Mouse (Mus musculus) MEL (cell line): ENCODE results near the gene Avpr2. TPM values are rescaled to one million over a fixed set of nuclear protein-coding genes. Genes with fewer than 3 reads are reported as not detected.

Experiments used
- DNase-seq: peaks from one replicate; pipeline ENCODE4 v3.0.0; 2011; ENCODE audit warnings: low read depth, low spot score
- H3K27ac ChIP-seq: 2 replicates; pipeline ENCODE4 v1.5.1; 2012; ENCODE audit warnings: low read depth, mild to moderate bottlenecking, control low read depth, low read length, moderate library complexity; ENCODE audit not compliant: control insufficient read depth
- H3K27me3 ChIP-seq, 2 experiments: fragments of 150-350 bp in 1 of 2; sonication (generic) in 1 of 2; 2 replicates each; pipeline ENCODE4 v1.6.1; 2012; ENCODE audit warnings: low read length in 2 of 2, mild to moderate bottlenecking in 2 of 2, improper control_type of control experiment in 1 of 2, moderate library complexity in 1 of 2; ENCODE audit not compliant: insufficient read depth in 2 of 2, control insufficient read depth in 1 of 2
- H3K36me3 ChIP-seq, 2 experiments: 2 replicates each; pipeline ENCODE4 v1.6.1; 2012 to 2014; ENCODE audit warnings: low read length in 2 of 2, improper control_type of control experiment in 1 of 2, inconsistent platforms in 1 of 2, mild to moderate bottlenecking in 1 of 2; ENCODE audit not compliant: insufficient read depth in 2 of 2, control insufficient read depth in 1 of 2
- H3K4me1 ChIP-seq, 2 experiments: fragments of 150-350 bp in 1 of 2; sonication (generic) in 1 of 2; 2 replicates each; pipeline ENCODE4 v1.6.1; 2012; ENCODE audit warnings: low read length in 2 of 2, improper control_type of control experiment in 1 of 2, mild to moderate bottlenecking in 1 of 2; ENCODE audit not compliant: insufficient read depth in 2 of 2, control insufficient read depth in 1 of 2
- H3K4me3 ChIP-seq, 2 experiments: fragments of 150-350 bp in 1 of 2; sonication (generic) in 1 of 2; 2 replicates each; pipeline ENCODE4 v1.5.1; 2012; ENCODE audit warnings: low read depth in 2 of 2, low read length in 2 of 2, mild to moderate bottlenecking in 2 of 2, moderate library complexity in 2 of 2, control low read depth in 1 of 2, improper control_type of control experiment in 1 of 2; ENCODE audit not compliant: control insufficient read depth in 1 of 2, insufficient read depth in 1 of 2
- H3K79me2 ChIP-seq: 2 replicates; pipeline ENCODE4 v1.6.1; 2012; ENCODE audit warnings: mild to moderate bottlenecking, low read length, moderate library complexity; ENCODE audit not compliant: control insufficient read depth, poor library complexity, insufficient read depth
- H3K9ac ChIP-seq: 2 replicates; pipeline ENCODE4 v1.6.1; 2012; ENCODE audit warnings: low read depth, mild to moderate bottlenecking, control low read depth, low read length, moderate library complexity; ENCODE audit not compliant: control insufficient read depth, poor library complexity, severe bottlenecking
- H3K9me3 ChIP-seq: fragments of 150-350 bp; sonication (generic); replicated peaks from 2 replicates; pipeline ENCODE4 v1.6.1; 2012; ENCODE audit warnings: mild to moderate bottlenecking, low read length, improper control_type of control experiment, moderate library complexity; ENCODE audit not compliant: insufficient read depth
- BHLHE40 ChIP-seq: IDR thresholded peaks from 2 replicates; pipeline ENCODE4 v1.6.1; 2012; ENCODE audit warnings: low read depth, mild to moderate bottlenecking, inconsistent platforms, low read length, improper control_type of control experiment, borderline replicate concordance
- CHD1 ChIP-seq: IDR thresholded peaks from 2 replicates; pipeline ENCODE4 v1.6.1; 2012; ENCODE audit warnings: low read depth, mild to moderate bottlenecking, inconsistent platforms, low read length, improper control_type of control experiment
- CTCF ChIP-seq, 3 experiments: IDR thresholded peaks in 2 of 3; conservative IDR thresholded peaks in 1 of 3; 2 replicates each; pipeline ENCODE4 v1.5.1; 2011 to 2012; ENCODE audit warnings: low read length in 3 of 3, low read depth in 2 of 3, mild to moderate bottlenecking in 2 of 3, improper control_type of control experiment in 1 of 3, inconsistent platforms in 1 of 3, mixed read lengths in 1 of 3, moderate library complexity in 1 of 3; ENCODE audit not compliant: control insufficient read depth in 1 of 3, insufficient read depth in 1 of 3, poor library complexity in 1 of 3, severe bottlenecking in 1 of 3
- E2F4 ChIP-seq: IDR thresholded peaks from 2 replicates; pipeline ENCODE4 v1.6.1; 2011; ENCODE audit warnings: low read depth, low read length, improper control_type of control experiment, borderline replicate concordance
- GABPA ChIP-seq: IDR thresholded peaks from 2 replicates; pipeline ENCODE4 v1.6.1; 2012; ENCODE audit warnings: low read depth, mild to moderate bottlenecking, inconsistent platforms, low read length, improper control_type of control experiment, moderate library complexity
- HCFC1 ChIP-seq: IDR thresholded peaks from 2 replicates; pipeline ENCODE4 v1.6.1; 2012; ENCODE audit warnings: low read depth, mild to moderate bottlenecking, inconsistent platforms, low read length, improper control_type of control experiment, moderate library complexity
- KAT2A ChIP-seq: conservative IDR thresholded peaks from 2 replicates; pipeline ENCODE4 v1.6.1; 2012; ENCODE audit warnings: low read depth, low read length, improper control_type of control experiment, inconsistent platforms
- MAX ChIP-seq: IDR thresholded peaks from 2 replicates; pipeline ENCODE4 v1.6.1; 2011; ENCODE audit warnings: low read length, improper control_type of control experiment
- MAZ ChIP-seq: IDR thresholded peaks from 2 replicates; pipeline ENCODE4 v1.6.1; 2012; ENCODE audit warnings: low read depth, mild to moderate bottlenecking, inconsistent platforms, low read length, improper control_type of control experiment
- MEF2A ChIP-seq: IDR thresholded peaks from 2 replicates; pipeline ENCODE4 v1.6.1; 2014; ENCODE audit warnings: low read depth, mild to moderate bottlenecking, inconsistent platforms, low read length, improper control_type of control experiment; ENCODE audit not compliant: poor library complexity, insufficient replicate concordance, severe bottlenecking; ENCODE audit errors: extremely low read depth
- MXI1 ChIP-seq: IDR thresholded peaks from 2 replicates; pipeline ENCODE4 v1.6.1; 2011; ENCODE audit warnings: mild to moderate bottlenecking, low read depth, low read length, improper control_type of control experiment
- MYB ChIP-seq: IDR thresholded peaks from 2 replicates; pipeline ENCODE4 v1.6.1; 2011; ENCODE audit warnings: mild to moderate bottlenecking, low read depth, low read length, improper control_type of control experiment
- MYC ChIP-seq: IDR thresholded peaks from 2 replicates; pipeline ENCODE4 v1.6.1; 2011; ENCODE audit warnings: low read depth, mild to moderate bottlenecking, low read length, improper control_type of control experiment, moderate library complexity
- NELFE ChIP-seq: IDR thresholded peaks from 2 replicates; pipeline ENCODE4 v1.6.1; 2011; ENCODE audit warnings: low read depth, low read length, improper control_type of control experiment
- POLR2A ChIP-seq, 2 experiments: IDR thresholded peaks; 2 replicates each; pipeline ENCODE4 v1.6.1; 2011 to 2012; ENCODE audit warnings: low read length in 2 of 2, mild to moderate bottlenecking in 2 of 2, control low read depth in 1 of 2, improper control_type of control experiment in 1 of 2, low read depth in 1 of 2, moderate library complexity in 1 of 2; ENCODE audit not compliant: control insufficient read depth in 1 of 2, insufficient read depth in 1 of 2, poor library complexity in 1 of 2
- POLR2AphosphoS2 ChIP-seq: IDR thresholded peaks from 2 replicates; pipeline ENCODE4 v1.6.1; 2011; ENCODE audit warnings: low read length, improper control_type of control experiment
- POLR2AphosphoS5 ChIP-seq: IDR thresholded peaks from 2 replicates; pipeline ENCODE4 v1.6.1; 2012; ENCODE audit warnings: low read depth, borderline replicate concordance, mild to moderate bottlenecking, inconsistent platforms, low read length, moderate library complexity, mixed read lengths
- RAD21 ChIP-seq: IDR thresholded peaks from 2 replicates; pipeline ENCODE4 v1.6.1; 2011; ENCODE audit warnings: mild to moderate bottlenecking, low read depth, low read length, improper control_type of control experiment
- TAL1 ChIP-seq: IDR thresholded peaks from 2 replicates; pipeline ENCODE4 v1.6.1; 2012; ENCODE audit warnings: mild to moderate bottlenecking, inconsistent platforms, low read length, moderate library complexity, mixed read lengths
- TBP ChIP-seq: IDR thresholded peaks from 2 replicates; pipeline ENCODE4 v1.8.0; 2011; ENCODE audit warnings: low read depth, low read length, improper control_type of control experiment
- TCF12 ChIP-seq: IDR thresholded peaks from 2 replicates; pipeline ENCODE4 v1.6.1; 2014; ENCODE audit warnings: low read depth, mild to moderate bottlenecking, inconsistent platforms, low read length, improper control_type of control experiment, moderate library complexity
- USF2 ChIP-seq, 2 experiments: IDR thresholded peaks; 2 replicates each; pipeline ENCODE4 v1.6.1; 2011 to 2012; ENCODE audit warnings: improper control_type of control experiment in 2 of 2, low read length in 2 of 2, borderline replicate concordance in 1 of 2, inconsistent platforms in 1 of 2, low read depth in 1 of 2, mild to moderate bottlenecking in 1 of 2; ENCODE audit not compliant: insufficient read depth in 1 of 2
- ZKSCAN1 ChIP-seq: IDR thresholded peaks from 2 replicates; pipeline ENCODE4 v1.6.1; 2012; ENCODE audit warnings: low read depth, mild to moderate bottlenecking, inconsistent platforms, low read length, improper control_type of control experiment, moderate library complexity
- ZMIZ1 ChIP-seq: IDR thresholded peaks from 2 replicates; pipeline ENCODE4 v1.6.1; 2012; ENCODE audit warnings: low read depth, mild to moderate bottlenecking, inconsistent platforms, low read length, improper control_type of control experiment, moderate library complexity
- polyA plus RNA-seq, 2 experiments: library from polyadenylated mRNA; stranded (reverse) in 1 of 2; unstranded in 1 of 2; fragments of >175 nt in 1 of 2; fragments of >200 nt in 1 of 2; gene quantifications; 2 replicates each; pipeline versions ENCODE4 v1.2.1 to v1.2.4; 2012; ENCODE audit warnings: low replicate concordance in 2 of 2, low read depth in 1 of 2; ENCODE audit not compliant: insufficient read length in 2 of 2, insufficient read depth in 1 of 2, missing spikeins in 1 of 2
- total RNA-seq: library from RNA; depleted of rRNA; stranded (reverse); fragments of 300-350 nt; gene quantifications from 2 replicates; pipeline ENCODE4 v1.2.3, GENCODE M21; 2012

Gene Avpr2
- total and polyA plus RNA-seq, 3 experiments: 0.35 to 0.49 TPM; not detected in 1

DNA sequence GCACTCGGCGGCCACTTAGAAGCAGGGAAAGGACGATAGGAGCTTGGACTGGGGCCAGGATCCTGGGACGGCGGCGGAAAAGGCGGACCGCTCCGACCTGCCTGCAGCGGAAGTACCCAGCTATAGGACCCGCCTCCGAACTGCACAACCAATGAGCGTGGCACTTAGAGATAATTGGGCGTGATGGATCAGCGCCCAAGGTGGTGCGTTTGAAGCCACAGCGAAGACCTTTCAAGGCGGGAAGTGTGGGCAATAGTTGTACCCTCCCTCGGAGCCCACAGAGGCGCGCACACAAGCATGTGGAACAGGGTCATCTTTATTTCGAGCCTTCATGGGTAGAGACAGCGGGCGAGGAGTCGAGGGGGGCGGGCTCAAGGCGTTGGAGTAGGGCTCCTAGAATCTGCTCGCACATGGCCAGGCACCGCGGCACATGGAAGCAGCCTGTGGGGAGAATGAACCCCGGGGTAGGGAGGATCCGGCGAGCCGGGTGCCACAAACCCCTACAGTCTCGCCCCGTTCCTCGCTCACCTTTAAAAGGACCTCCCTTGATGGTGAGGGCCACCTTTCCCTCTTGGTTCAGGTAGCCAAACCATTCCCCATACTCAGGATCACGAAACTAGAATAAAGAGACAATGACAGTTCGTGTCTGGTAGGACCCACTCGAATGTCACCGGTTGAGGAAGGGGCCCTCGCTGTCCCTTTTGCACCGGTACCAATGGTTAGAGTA lies 30.1 kb downstream of the Avpr2 start, which contains the start of the genes Arhgap4 and Naa10:
Gene Arhgap4 (minus strand): TSS at position 48 of the 727 bp plus-strand sequence.
Gene Naa10 (minus strand): TSS at position 122 of the 727 bp plus-strand sequence.
- H3K79me2 ChIP-seq: peaks cover 22% of the 10 kb centered on the region
- H3K27me3 ChIP-seq: no peaks in the 10 kb centered on the region
- peak; percentile 86; the same call in 1 of the 2 replicates for TF ChIP-seq ZMIZ1
- TF ChIP-seq MYB: no peak
- peak; percentile 80 for TF ChIP-seq HCFC1
- TF ChIP-seq TAL1: no peak
- TF ChIP-seq MAZ: 0 out of 2 replicates have a peak, but pooled peaks have one; percentile 39
- TF ChIP-seq ZKSCAN1: no peak
- peak; percentile 46 to 83; a peak in 2 of 4 replicates for TF ChIP-seq POLR2A (IDR thresholded peaks at IDR 0.05; ENCODE audit: control insufficient read depth in 1 of 2, insufficient read depth in 1 of 2, low read depth in 1 of 2, low read length in 2 of 2, poor library complexity in 1 of 2)
- no peak for TF ChIP-seq RAD21
- no peak for TF ChIP-seq USF2 (IDR thresholded peaks at IDR 0.05; ENCODE audit: borderline replicate concordance in 1 of 2, insufficient read depth in 1 of 2, low read depth in 1 of 2, low read length in 2 of 2)
- TF ChIP-seq NELFE: peak; percentile 78
- TF ChIP-seq MAX: peak; percentile 85
- TF ChIP-seq POLR2AphosphoS2: peak; percentile 89
- TF ChIP-seq E2F4: no peak
- TF ChIP-seq BHLHE40: no peak
- TF ChIP-seq GABPA: no peak
- TF ChIP-seq KAT2A: no peak
- no peak for TF ChIP-seq POLR2AphosphoS5
- TF ChIP-seq CHD1: no peak
- no peak for TF ChIP-seq CTCF (IDR thresholded peaks at IDR 0.05 in 2 of 3, conservative IDR thresholded peaks at IDR 0.05 in 1 of 3; ENCODE audit: control insufficient read depth in 1 of 3, insufficient read depth in 1 of 3, low read depth in 2 of 3, low read length in 3 of 3, poor library complexity in 1 of 3, severe bottlenecking in 1 of 3)
- TF ChIP-seq MXI1: peak; percentile 88
- TF ChIP-seq MEF2A: no peak
- peak; percentile 79 for TF ChIP-seq TBP
- peak; percentile 94 for TF ChIP-seq MYC
- no peak for TF ChIP-seq TCF12
- peak within 1 kb of the TSS; percentile 97 for H3K9ac ChIP-seq
- H3K4me3 ChIP-seq: peak within 1 kb of the TSS; percentile 75 to 97
- peaks cover 3 to 23% of the 10 kb centered on the region in 2 experiments for H3K4me1 ChIP-seq
- DNase-seq: peak; percentile 95
- peaks cover 0 to 25% of the 10 kb centered on the region in 2 experiments; a peak in 2 of 4 replicates for H3K36me3 ChIP-seq
- peak within 1 kb of the TSS; percentile 96 for H3K27ac ChIP-seq
- no peaks in the 10 kb centered on the region for H3K9me3 ChIP-seq
